Mouse (Mus musculus): ENCODE measurements around the gene Tril. TPM values are rescaled to one million over a fixed set of nuclear protein-coding genes. Genes with fewer than 3 reads are reported as not detected.

Tril gene
- polyA plus RNA-seq, 1 experiment from 2014 or later = 5.5 TPM

Other genes with a start within 250 kb of the Tril start
- gene Cpvl, start 157.8 kb upstream of the Tril start, polyA plus RNA-seq (2014; fragmentation: Nextera tagmentation; extraction: Ambion mirVana) = not detected in 2 replicates
- 5.9 and 6.2 TPM in 2 replicates for gene Chn2, start 218.7 kb upstream of the Tril start, polyA plus RNA-seq (2014; fragmentation: Nextera tagmentation; extraction: Ambion mirVana)